9 mouse cellular contexts compared by ENCODE assay signal in the genomic region with DNA sequence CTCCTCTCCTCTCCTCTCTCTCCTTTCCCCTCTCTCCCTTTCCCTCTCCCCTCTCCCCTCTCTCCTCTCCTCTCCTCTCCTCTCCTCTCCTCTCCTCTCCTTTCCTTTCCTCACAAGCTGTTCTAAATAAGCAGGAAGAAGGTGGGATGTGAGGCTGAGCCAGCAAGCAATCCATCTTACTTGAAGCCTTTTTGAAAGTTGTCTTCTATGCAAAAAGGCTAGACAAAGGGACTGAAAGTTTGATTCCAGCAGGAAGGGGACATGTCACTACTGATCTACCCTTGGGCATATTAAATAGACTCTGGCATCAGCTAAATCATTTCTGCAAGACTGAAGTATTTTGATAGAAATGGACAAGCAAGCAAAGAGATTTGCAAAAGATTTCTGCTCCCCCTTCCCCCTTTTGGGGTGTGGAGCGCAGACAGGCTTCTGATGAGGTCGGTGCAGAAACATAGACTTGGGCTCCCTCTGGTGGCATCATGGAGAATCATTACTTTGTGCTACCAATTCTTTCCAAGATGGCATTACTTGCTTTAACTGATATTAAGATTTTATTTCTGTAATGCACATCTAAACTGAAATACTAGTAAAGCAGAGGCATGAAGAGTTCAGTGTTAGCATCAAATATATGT.
DNase-seq lines count a peak whose midpoint lies in the region; TF ChIP-seq lines count a peak whose summit lies in the region.
"Had no signal": no experiment of that assay in that cellular context is flagged by ENCODE, and none has a peak within 500 bp of the region (broad histone marks: within the 10 kb centered on the region; RNA-seq: fewer than 3 reads in every experiment).

No protein-coding gene starts in this region.

- WGBS in cerebellum, adult 2 months, result 4% methylated on average over 2 of the region's 2 CpGs
- WGBS in midbrain, embryonic 10.5 days, result 3% methylated on average over 2 of the region's 2 CpGs

- H3K27ac ChIP-seq in cerebellum, adult 2 months (ENCODE audit: insufficient read depth, low read length), result no peak overlapping the region
- no peak overlapping the region for H3K27ac ChIP-seq in midbrain, embryonic 10.5 days (replicated peaks)
- H3K27ac ChIP-seq: limb, embryonic 12.5 days had no signal

- no peaks in the 10 kb centered on the region for H3K9me3 ChIP-seq in midbrain, embryonic 10.5 days (replicated peaks)
- H3K9me3 ChIP-seq: limb, embryonic 12.5 days had no signal

- no peak overlapping the region for H3K4me3 ChIP-seq in cerebellum, adult 2 months (replicated peaks; ENCODE audit: insufficient read depth, low read depth, low read length)
- no peak overlapping the region for H3K4me3 ChIP-seq in midbrain, embryonic 10.5 days
- H3K4me3 ChIP-seq: limb, embryonic 12.5 days had no signal

- intact Hi-C loops in gastrocnemius, postnatal 36 days (cut with DNase I), result no loop called here

- H3K36me3 ChIP-seq in midbrain, embryonic 10.5 days, result no peaks in the 10 kb centered on the region
- H3K36me3 ChIP-seq in splenic B cell, adult 2 months (ENCODE audit: control insufficient read depth, insufficient read depth, low read length, poor library complexity, severe bottlenecking), result no peaks in the 10 kb centered on the region
- H3K36me3 ChIP-seq: limb, embryonic 12.5 days had no signal

- H3K4me1 ChIP-seq in cerebellum, adult 2 months (ENCODE audit: control insufficient read depth, insufficient read depth, low read length), result no peaks in the 10 kb centered on the region
- H3K4me1 ChIP-seq in midbrain, embryonic 10.5 days, result 0 out of 2 replicates have a peak, but pooled peaks cover 3% of the 10 kb centered on the region
- H3K4me1 ChIP-seq: limb, embryonic 12.5 days had no signal

- H3K27me3 ChIP-seq in cerebellum, adult 2 months (ENCODE audit: control insufficient read depth, insufficient read depth, low read length), result no peaks in the 10 kb centered on the region
- H3K27me3 ChIP-seq in midbrain, embryonic 10.5 days (ENCODE audit: low read depth, poor library complexity, severe bottlenecking), result no peaks in the 10 kb centered on the region
- H3K27me3 ChIP-seq in splenic B cell, adult 2 months (ENCODE audit: control insufficient read depth, insufficient read depth, low read length, poor library complexity, severe bottlenecking), result no peaks in the 10 kb centered on the region
- H3K27me3 ChIP-seq: limb, embryonic 12.5 days had no signal

- TF ChIP-seq POLR2A in cerebellum, adult 2 months (IDR thresholded peaks at IDR 0.05; ENCODE audit: borderline replicate concordance, insufficient read depth, low read length), result no peak

- peak; percentile 15 for DNase-seq in gastrocnemius, postnatal 10 days
- DNase-seq in gastrocnemius, postnatal 36 days, result no peak
- peak; percentile 1 for DNase-seq in B cell, adult 2 months
- DNase-seq in cerebellum, adult 2 months, result peak in 1 of 2 experiments; percentile 25
- peak; percentile 62 for DNase-seq in forelimb bud, embryonic 11.5 days (ENCODE audit: low read depth, low spot score)
- DNase-seq in kidney, postnatal 36 days, result peak; percentile 8 to 44
- DNase-seq in midbrain, embryonic 10.5 days (ENCODE audit: low spot score), result peak; percentile 34
- DNase-seq in splenic B cell, adult 2 months (ENCODE audit: low read depth, low spot score), result peak; percentile 9

- peak; percentile 56 for TF ChIP-seq CTCF in cerebellum, adult 2 months (IDR thresholded peaks at IDR 0.05; ENCODE audit: borderline replicate concordance, insufficient read depth, low read depth, low read length)

Comparison
In these comparisons a context has a peak if more than half of its experiments do, and no peak if none do; other contexts are left out.
1. DNase-seq: peak in gastrocnemius, postnatal 10 days (single experiment), B cell, adult 2 months (2 of 2), forelimb bud, embryonic 11.5 days (single experiment), kidney, postnatal 36 days (2 of 2), midbrain, embryonic 10.5 days (single experiment) and splenic B cell, adult 2 months (single experiment); none in gastrocnemius, postnatal 36 days (0 of 2).